Mouse (Mus musculus): ENCODE data around the gene Krt19.

Gene Krt19

DNA sequence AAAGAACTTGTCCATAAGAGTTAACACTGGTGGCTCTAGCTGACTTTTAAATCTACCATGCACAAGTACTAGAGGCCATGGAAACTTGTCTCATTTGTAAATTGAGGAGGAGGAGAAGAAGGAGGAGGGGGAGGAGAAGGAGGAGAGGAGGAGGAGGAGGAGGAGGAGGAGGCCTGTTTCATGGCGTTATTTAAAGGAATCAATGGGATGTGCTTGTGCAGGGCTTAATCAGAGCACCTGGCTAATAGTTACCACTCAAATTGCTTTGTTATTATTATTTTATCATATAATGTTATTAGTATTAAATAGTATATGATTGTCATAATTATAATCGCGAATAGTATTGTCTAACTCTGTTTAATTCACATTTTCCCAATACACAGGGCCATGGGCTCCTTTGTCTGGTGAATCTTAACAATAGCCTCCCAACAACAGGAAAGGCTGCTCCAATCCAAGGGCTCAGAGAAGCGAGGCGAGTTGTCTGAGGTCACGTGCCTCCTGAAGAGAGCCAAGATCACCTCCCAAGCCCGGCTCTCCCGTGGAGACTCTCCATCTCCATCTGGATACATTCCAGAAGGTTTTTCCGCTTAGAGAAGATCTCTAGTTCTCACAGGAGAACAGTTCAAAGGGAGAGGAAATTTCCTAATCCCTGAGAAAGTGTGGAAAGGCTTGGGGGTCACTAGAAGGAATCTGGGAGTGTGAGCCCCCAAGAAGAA lies at the start of gene Krt19:
Gene Krt19, minus strand, starts transcription at position 51 of the 716 bp plus-strand sequence.
- no peak for TF ChIP-seq GATA4 (IDR thresholded peaks at IDR 0.05; ENCODE audit: insufficient replicate concordance, low read length)

- no peak for TF ChIP-seq GATA4 (IDR thresholded peaks at IDR 0.05; ENCODE audit: insufficient replicate concordance, low read length)
These were observed 44.5 kb upstream of the Krt19 start, which contains the start of gene Krt9 for GRCm38 (mm10) chr11:100192992-100193391. Krt9 (minus strand) TSS chr11:100193246.

GRCm38 (mm10) chr11:100191820-100192219 lies 43.4 kb upstream of the Krt19 start:
- no peak for TF ChIP-seq GATA4 (IDR thresholded peaks at IDR 0.05; ENCODE audit: insufficient replicate concordance, low read length)

DNA sequence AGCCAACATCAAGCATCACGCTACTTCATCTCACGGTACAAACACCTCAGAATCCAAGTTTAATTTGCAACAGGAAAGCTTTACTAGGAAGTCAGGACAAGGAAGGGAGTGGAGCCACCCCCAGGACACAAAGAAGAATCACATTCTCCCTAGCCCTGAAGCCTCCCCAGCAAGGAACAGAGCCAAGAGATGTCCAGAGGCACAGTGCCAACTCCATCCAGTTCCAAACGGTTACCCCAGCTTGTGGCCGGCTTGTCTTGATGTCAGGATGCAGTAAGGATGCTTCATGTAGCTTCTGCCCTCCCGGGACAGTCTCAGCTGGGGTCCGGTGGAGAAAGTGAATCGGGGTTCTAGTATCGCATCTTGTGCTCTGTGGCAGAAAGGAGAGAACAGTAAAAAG lies 38.3 kb upstream of the Krt19 start:
- TF ChIP-seq GATA4 (IDR thresholded peaks at IDR 0.05; ENCODE audit: insufficient replicate concordance, low read length): no peak

DNA sequence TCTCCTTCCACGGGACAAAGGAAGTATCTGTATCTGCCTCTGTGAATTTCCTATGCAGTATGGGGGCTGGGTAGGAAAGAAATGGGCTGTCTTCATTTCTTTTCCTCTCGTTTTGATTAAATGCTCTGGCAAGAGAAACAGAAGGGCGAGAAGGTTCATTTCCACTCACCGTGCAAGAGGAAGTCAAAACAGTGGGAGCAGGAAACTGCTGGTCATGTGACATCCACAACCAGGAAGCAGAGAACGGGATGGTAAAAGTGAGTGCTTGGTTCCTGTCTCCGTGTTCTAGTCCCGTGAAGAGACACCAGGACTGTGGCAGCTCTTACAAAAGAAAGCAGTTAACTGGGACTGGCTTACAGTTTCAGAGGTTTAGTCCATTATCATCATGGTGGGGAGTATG lies 33.3 kb upstream of the Krt19 start:
- TF ChIP-seq GATA4 (IDR thresholded peaks at IDR 0.05; ENCODE audit: insufficient replicate concordance, low read length): no peak

DNA sequence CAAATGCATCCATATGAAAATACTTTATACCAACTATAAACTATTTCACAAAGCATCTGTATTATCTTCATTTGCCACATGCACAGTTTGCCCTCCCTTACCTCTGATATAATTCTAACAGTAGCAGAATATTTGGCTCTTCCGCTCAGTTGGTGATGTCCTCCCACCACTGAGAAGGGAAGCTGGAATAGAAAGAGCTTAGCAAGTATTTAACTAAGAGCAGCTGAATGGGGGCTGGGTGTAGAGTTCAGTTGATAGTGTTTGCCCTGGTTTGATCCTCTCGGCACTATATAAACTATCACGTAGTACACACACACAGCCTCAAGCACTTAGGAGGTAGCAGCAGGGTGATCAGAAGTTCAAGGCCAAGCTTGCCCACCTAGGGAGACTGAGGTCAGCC lies 30.8 kb upstream of the Krt19 start:
- TF ChIP-seq GATA4 (IDR thresholded peaks at IDR 0.05; ENCODE audit: insufficient replicate concordance, low read length): no peak

DNA sequence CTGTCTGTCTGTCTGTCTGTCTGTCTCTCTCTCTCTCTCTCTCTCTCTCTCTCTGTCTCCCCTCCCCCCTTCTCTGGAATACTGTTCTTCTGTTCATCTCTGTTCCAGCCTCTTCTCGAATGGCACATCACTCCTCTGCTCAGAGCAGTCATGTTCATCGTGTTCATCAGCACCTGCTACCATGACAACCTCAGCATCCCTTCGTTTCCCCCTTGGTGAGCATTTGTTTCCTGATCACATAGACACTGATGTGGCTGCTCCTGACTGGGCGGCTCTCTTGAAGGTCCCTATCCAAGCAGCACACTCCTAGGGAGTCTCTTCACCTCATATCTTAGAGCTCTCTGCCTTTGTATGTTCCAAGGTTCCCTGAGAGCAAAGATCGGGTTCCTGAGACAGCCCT lies 29.8 kb upstream of the Krt19 start:
- no peak for TF ChIP-seq GATA4 (IDR thresholded peaks at IDR 0.05; ENCODE audit: insufficient replicate concordance, low read length)

GRCm38 (mm10) chr11:100176791-100177190 lies 28.3 kb upstream of the Krt19 start:
- no peak for TF ChIP-seq GATA4 (IDR thresholded peaks at IDR 0.05; ENCODE audit: insufficient replicate concordance, low read length)

DNA sequence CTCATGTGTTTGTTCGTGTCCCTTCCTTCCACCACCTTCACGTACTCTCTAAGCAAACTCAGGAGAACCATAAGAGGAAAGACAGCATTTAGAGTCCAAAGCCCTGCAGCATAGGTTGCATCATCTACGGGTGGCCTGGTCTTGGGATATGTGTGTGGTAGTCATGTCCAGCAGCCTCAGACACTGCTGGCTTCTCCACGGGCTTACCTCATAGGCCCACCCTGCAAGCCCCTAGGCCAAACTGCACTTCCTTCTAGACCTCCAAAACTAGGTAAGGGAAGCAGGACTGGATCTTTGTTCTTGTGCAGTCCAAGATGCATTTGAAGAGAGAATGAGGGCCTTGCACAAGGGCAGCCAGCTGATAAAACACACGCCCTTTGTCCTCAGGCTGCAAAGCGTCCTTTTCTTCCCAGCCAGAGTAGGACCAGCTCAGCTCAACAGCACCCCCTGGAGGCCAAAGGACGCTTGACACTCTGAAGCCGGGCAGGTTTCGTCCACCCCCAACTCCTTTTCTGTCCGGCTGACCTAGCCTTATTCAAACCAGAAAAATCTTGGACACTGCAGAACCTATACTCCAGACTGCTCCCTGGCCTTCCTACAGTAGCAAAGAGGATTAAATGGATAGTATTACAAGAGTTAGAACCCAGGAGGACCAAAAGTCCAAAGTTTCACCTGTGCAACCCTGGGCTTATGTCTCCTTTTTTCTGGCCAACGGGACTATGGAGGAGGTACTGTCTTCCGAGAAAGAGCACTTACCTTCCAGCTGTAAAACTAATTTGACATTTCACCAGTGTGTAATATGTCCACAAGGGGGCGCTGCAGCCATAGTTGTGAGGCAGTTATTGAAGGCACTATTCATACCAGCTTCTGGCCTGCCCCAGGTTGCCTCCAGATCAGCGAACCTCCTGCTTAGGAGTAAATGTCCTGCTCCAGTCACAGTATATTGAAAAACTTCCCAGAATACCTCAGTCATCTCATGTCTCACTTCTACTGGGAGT lies 20.6 kb upstream of the Krt19 start:
- no peak for TF ChIP-seq GATA4 (IDR thresholded peaks at IDR 0.05; ENCODE audit: insufficient replicate concordance, low read length)

DNA sequence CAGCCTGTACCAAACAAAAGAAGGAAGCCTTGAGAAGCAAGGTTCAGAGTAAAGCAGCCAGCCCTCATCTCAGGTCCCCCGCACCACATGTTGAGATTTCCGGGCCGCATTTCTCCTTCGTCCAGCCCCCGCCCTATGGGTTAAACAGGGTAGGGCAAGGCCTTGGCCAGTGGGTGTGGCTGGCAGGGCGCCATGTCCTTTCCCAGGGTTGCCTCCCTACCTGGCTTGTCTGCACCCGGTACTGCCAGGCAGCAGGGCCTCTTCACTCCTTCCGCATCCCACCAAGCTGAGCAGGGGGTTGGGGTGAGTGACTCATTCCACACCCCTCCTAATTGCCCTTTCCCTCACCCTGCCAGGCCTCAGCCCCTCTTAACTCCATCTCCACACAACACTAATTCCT lies 19.6 kb upstream of the Krt19 start:
- TF ChIP-seq GATA4 (IDR thresholded peaks at IDR 0.05; ENCODE audit: insufficient replicate concordance, low read length): no peak

- no peak for TF ChIP-seq GATA4 (IDR thresholded peaks at IDR 0.05; ENCODE audit: insufficient replicate concordance, low read length)
These were observed 15.9 kb upstream of the Krt19 start for GRCm38 (mm10) chr11:100164392-100164791.

DNA sequence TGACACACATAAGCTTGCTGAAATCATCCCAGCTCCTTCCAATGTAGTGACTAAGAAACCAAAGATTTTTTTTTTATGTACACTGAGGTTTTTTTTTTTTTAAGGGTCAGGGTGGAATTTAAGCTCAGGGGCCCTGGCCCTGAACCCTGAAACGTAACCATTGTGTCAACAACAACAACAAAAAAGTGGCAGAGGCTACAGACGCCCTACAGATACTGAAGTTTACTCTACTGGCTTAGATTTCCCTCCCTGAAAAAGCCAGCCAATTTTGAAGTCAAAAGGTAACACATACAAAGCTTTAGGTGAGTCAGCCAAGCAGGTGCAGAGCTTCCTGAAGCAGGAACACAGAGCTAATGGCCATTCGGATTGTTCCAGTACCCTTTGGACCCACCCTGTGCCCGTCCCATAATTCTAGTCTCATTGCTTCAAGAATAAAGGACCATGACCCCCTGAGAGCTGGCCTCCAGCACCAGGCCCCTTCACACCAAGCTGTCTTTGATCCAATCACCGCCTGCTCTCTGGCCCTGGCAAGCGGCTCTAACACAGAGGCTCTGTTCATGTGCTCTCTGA lies 9.5 kb upstream of the Krt19 start:
- TF ChIP-seq GATA4 (IDR thresholded peaks at IDR 0.05; ENCODE audit: insufficient replicate concordance, low read length): no peak

- TF ChIP-seq GATA4 (IDR thresholded peaks at IDR 0.05; ENCODE audit: insufficient replicate concordance, low read length): no peak
These were observed 8.9 kb upstream of the Krt19 start for GRCm38 (mm10) chr11:100157331-100157730.

DNA sequence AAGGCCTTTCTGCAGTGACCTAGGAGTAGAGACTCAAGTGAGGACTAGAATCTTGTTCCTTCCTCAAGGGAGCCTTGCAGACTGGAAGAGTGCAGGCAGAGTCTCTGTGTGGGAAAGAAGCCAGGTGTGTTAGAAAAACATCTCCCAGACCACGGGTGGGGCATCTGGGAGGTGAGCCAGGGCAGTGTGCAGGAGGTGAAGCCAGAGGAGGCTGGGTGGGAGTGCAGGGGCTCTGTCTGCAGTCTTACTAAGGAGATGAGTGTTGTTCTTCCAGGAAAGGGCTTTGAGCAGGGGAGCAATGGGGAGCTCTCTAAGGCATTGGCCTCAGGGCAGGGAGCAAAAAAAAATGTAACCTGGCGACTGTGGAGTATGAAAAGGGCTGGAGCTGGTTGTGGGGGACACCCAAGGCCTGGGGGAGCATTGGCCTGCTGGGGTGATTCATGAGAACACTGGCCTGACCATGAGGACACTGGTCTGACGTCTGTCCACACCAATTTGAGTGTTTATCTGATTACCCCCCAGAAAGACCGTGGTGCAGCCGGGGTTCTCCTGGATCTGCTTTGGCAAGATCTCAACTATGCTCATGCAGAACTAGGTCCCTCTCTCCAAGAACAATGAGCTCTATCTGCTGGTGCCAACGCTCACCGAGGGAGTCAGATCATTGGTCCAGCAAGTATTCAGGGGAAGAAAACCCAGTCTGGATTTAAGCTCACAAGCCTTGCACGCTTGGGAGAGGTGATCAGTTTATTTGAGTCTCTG lies 7.2 kb upstream of the Krt19 start:
- no peak for TF ChIP-seq GATA4 (IDR thresholded peaks at IDR 0.05; ENCODE audit: insufficient replicate concordance, low read length)
